Mouse (Mus musculus) neural tube, embryonic 14.5 days (tissue): ENCODE data around the gene Dnal1. TPM values are rescaled to one million over a fixed set of nuclear protein-coding genes. Genes with fewer than 3 reads are reported as not detected.

ENCODE experiments used
- ATAC-seq: fragments of 200-750 bp; cut with Nextera tagmentation; 2 replicates; pipeline ENCODE4 v1.8.0; 2017; ENCODE audit warnings: low read depth, mild to moderate bottlenecking, moderate TSS enrichment, moderate library complexity
- H3K27ac ChIP-seq: fragments of 300-500 bp; sonication (generic); 2 replicates; pipeline ENCODE4 v1.5.1; 2014; ENCODE audit warnings: low read depth, mild to moderate bottlenecking, control low read depth, low read length, moderate library complexity, mixed read lengths
- H3K27me3 ChIP-seq: fragments of 300-500 bp; sonication (generic); 2 replicates; pipeline ENCODE4 v1.6.1; 2014; ENCODE audit warnings: low read length; ENCODE audit not compliant: control insufficient read depth, insufficient read depth
- H3K36me3 ChIP-seq: fragments of 300-500 bp; sonication (generic); 2 replicates; pipeline ENCODE4 v1.6.1; 2014; ENCODE audit warnings: low read length, mixed read lengths; ENCODE audit not compliant: control insufficient read depth, insufficient read depth
- H3K4me1 ChIP-seq: fragments of 300-500 bp; sonication (generic); 2 replicates; pipeline ENCODE4 v1.6.1; 2014; ENCODE audit warnings: low read length; ENCODE audit not compliant: control insufficient read depth, insufficient read depth
- H3K4me2 ChIP-seq: fragments of 300-500 bp; sonication (generic); 2 replicates; pipeline ENCODE4 v1.6.1; 2014; ENCODE audit warnings: mild to moderate bottlenecking, low read depth, low read length, control low read depth
- H3K4me3 ChIP-seq: fragments of 300-500 bp; sonication (generic); 2 replicates; pipeline ENCODE4 v1.5.1; 2014; ENCODE audit warnings: low read depth, low read length, control low read depth, mixed read lengths
- H3K9ac ChIP-seq: fragments of 300-500 bp; sonication (generic); replicated peaks from 2 replicates; pipeline ENCODE4 v1.6.1; 2014; ENCODE audit warnings: low read depth, mild to moderate bottlenecking, control low read depth, low read length, mixed read lengths
- H3K9me3 ChIP-seq: fragments of 300-500 bp; sonication (generic); 2 replicates; pipeline ENCODE4 v1.6.1; 2016; ENCODE audit warnings: low read length; ENCODE audit not compliant: control insufficient read depth
- WGBS: fragments of 180-500 bp; shearing (Covaris S2); extraction: QIAGEN DNeasy Blood & Tissue Kit; methylation state at CpG from one replicate; pipeline ENCODE4 v1.1.7; 2014; 5-methylcytosine and 5-hydroxymethylcytosine counted together
- polyA plus RNA-seq: library from polyadenylated mRNA; unstranded; fragments of >200 nt; fragmentation: Nextera tagmentation; extraction: Ambion mirVana; gene quantifications from 2 replicates; pipeline ENCODE4 v1.2.1, GENCODE M21; 2014

Dnal1 gene
- polyA plus RNA-seq, 1 experiment from 2014 or later: 6.9 TPM

- no peaks in the 10 kb centered on the region for H3K9me3 ChIP-seq
- peak overlapping the region; percentile 97 for H3K4me2 ChIP-seq
- peak overlapping the region; percentile 74 for H3K4me3 ChIP-seq
- no peak for ATAC-seq
- H3K4me1 ChIP-seq: peaks cover 43% of the 10 kb centered on the region
- H3K27ac ChIP-seq: no peak overlapping the region; the same call in 1 of the 2 replicates
- 3% methylated on average over 13 of the region's 13 CpGs for WGBS
- H3K27me3 ChIP-seq: no peaks in the 10 kb centered on the region
- peak overlapping the region; percentile 88 for H3K9ac ChIP-seq
- no peaks in the 10 kb centered on the region for H3K36me3 ChIP-seq
Measured at GRCm38 (mm10) chr12:84192280-84192679, 78.1 kb downstream of the Dnal1 start.

GRCm38 (mm10) chr12:84192741-84193641 is 78.8 kb downstream of the Dnal1 start:
- peak overlapping the region; percentile 74 for H3K4me3 ChIP-seq
- under 1% methylated on average over 77 of the region's 102 CpGs for WGBS

GRCm38 (mm10) chr12:84193642-84194399 is 79.7 kb downstream of the Dnal1 start:
- WGBS: under 1% methylated on average over 48 of the region's 49 CpGs
- H3K4me1 ChIP-seq: peaks cover 32% of the 10 kb centered on the region
- ATAC-seq: peak; percentile 83
- peak overlapping the region; percentile 97 for H3K4me2 ChIP-seq
- H3K9me3 ChIP-seq: no peaks in the 10 kb centered on the region
- no peaks in the 10 kb centered on the region for H3K27me3 ChIP-seq
- peak overlapping the region; percentile 74 for H3K4me3 ChIP-seq
- H3K9ac ChIP-seq: peak overlapping the region; percentile 88
- peak overlapping the region; percentile 95 for H3K27ac ChIP-seq
- H3K36me3 ChIP-seq: no peaks in the 10 kb centered on the region

More at GRCm38 (mm10) chr12:84192741-84193641, 78.8 kb downstream of the Dnal1 start:
- no peaks in the 10 kb centered on the region for H3K9me3 ChIP-seq
- no peaks in the 10 kb centered on the region for H3K36me3 ChIP-seq
- peak; percentile 66 for ATAC-seq
- peak overlapping the region; percentile 97 for H3K4me2 ChIP-seq
- peaks cover 36% of the 10 kb centered on the region for H3K4me1 ChIP-seq
- H3K27ac ChIP-seq: peak overlapping the region; percentile 95
- peak overlapping the region; percentile 88 for H3K9ac ChIP-seq
- no peaks in the 10 kb centered on the region for H3K27me3 ChIP-seq

- Histone ChIP-seq H3K27me3 (no peaks in the 10 kb centered on the region), H3K36me3 (no peaks in the 10 kb centered on the region), H3K9me3 (no peaks in the 10 kb centered on the region), H3K4me1 (peaks cover 25% of the 10 kb centered on the region), H3K9ac (peak overlapping the region; percentile 88), H3K27ac (peak overlapping the region; percentile 95), H3K4me2 (peak overlapping the region; percentile 97), H3K4me3 (peak overlapping the region; percentile 74)
- WGBS: 6% methylated on average over 12 of the region's 13 CpGs
- no peak for ATAC-seq
Measured at GRCm38 (mm10) chr12:84194400-84195109, 80.4 kb downstream of the Dnal1 start.

GRCm38 (mm10) chr12:84195195-84195594 is 81.0 kb downstream of the Dnal1 start:
- H3K27ac ChIP-seq: no peak overlapping the region
- H3K36me3 ChIP-seq: no peaks in the 10 kb centered on the region
- H3K27me3 ChIP-seq: no peaks in the 10 kb centered on the region
- H3K4me3 ChIP-seq: no peak overlapping the region
- H3K9me3 ChIP-seq: no peaks in the 10 kb centered on the region
- 46% methylated on average over 6 of the region's 6 CpGs for WGBS
- peaks cover 23% of the 10 kb centered on the region for H3K4me1 ChIP-seq
- H3K4me2 ChIP-seq: no peak overlapping the region
- no peak overlapping the region for H3K9ac ChIP-seq
- ATAC-seq: no peak

Other genes starting within 250 kb of the Dnal1 start
- gene Numb, start 192.4 kb upstream of the Dnal1 start, polyA plus RNA-seq: 16.1 and 19.4 TPM in 2 replicates
- 10.5 and 12.6 TPM in 2 replicates for gene Riox1, start 163.8 kb upstream of the Dnal1 start, polyA plus RNA-seq
- gene Heatr4, start 129.5 kb upstream of the Dnal1 start, polyA plus RNA-seq: not detected in 2 replicates
- gene Acot2, start 126.5 kb upstream of the Dnal1 start, polyA plus RNA-seq: 11.3 and 13.7 TPM in 2 replicates
- gene Acot1, start 104.9 kb upstream of the Dnal1 start, polyA plus RNA-seq: 93.6 and 93.9 TPM in 2 replicates
- gene Acot4, start 76.0 kb upstream of the Dnal1 start, polyA plus RNA-seq: 0.47 and 0.59 TPM in 2 replicates
- gene Gm49366, start 75.4 kb upstream of the Dnal1 start, polyA plus RNA-seq: not detected in 2 replicates
- 1.8 TPM in 2 replicates for gene Acot3, start 62.2 kb upstream of the Dnal1 start, polyA plus RNA-seq
- 0.21 and 0.25 TPM in 2 replicates for gene Acot5, start 45.0 kb upstream of the Dnal1 start, polyA plus RNA-seq
- 1.3 and 1.9 TPM in 2 replicates for gene Acot6, start 13.7 kb upstream of the Dnal1 start, polyA plus RNA-seq
- 3.4 and 3.9 TPM in 2 replicates for gene Pnma1, start 34.1 kb downstream of the Dnal1 start, polyA plus RNA-seq
- gene Elmsan1, start 104.5 kb downstream of the Dnal1 start, polyA plus RNA-seq: 4.2 and 4.5 TPM in 2 replicates
- gene Ptgr2, start 170.9 kb downstream of the Dnal1 start, polyA plus RNA-seq: 14.1 and 16.8 TPM in 2 replicates
- gene Zfp410, start 202.5 kb downstream of the Dnal1 start, polyA plus RNA-seq: 68.0 and 76.9 TPM in 2 replicates
- 48.4 and 50.9 TPM in 2 replicates for gene Coq6, start 247.3 kb downstream of the Dnal1 start, polyA plus RNA-seq
- 16.2 and 19.9 TPM in 2 replicates for gene Fam161b, start 247.5 kb downstream of the Dnal1 start, polyA plus RNA-seq